Mouse (Mus musculus) kidney, adult 2 months (tissue): ENCODE results near the gene Zcchc18. TPM values are rescaled to one million over a fixed set of nuclear protein-coding genes. Genes with fewer than 3 reads are reported as not detected.
"Not testable (repeated sequence)": the region's sequence is repeated elsewhere in the genome, so short reads cannot be mapped to it uniquely, and the experiment has no call there.

Experiments used
- DNase-seq: peaks from one replicate; pipeline ENCODE4 v3.0.0; 2021
- H3K27ac ChIP-seq: fragments of 200-500 bp; 2 replicates; pipeline ENCODE4 v1.5.1; 2012; ENCODE audit warnings: low read depth, low read length, control low read depth, inconsistent platforms; ENCODE audit not compliant: insufficient read depth
- H3K27me3 ChIP-seq: fragments of 200-500 bp; replicated peaks from 2 replicates; pipeline ENCODE4 v1.6.1; 2012; ENCODE audit warnings: mild to moderate bottlenecking, moderate library complexity, low read length, inconsistent platforms; ENCODE audit not compliant: control insufficient read depth, insufficient read depth
- H3K36me3 ChIP-seq: fragments of 200-500 bp; 2 replicates; pipeline ENCODE4 v1.6.1; 2012; ENCODE audit warnings: mild to moderate bottlenecking, moderate library complexity, low read length, inconsistent platforms; ENCODE audit not compliant: control insufficient read depth, insufficient read depth
- H3K4me1 ChIP-seq: fragments of 200-500 bp; 2 replicates; pipeline ENCODE4 v1.6.1; 2011; ENCODE audit warnings: low read length; ENCODE audit not compliant: control insufficient read depth, insufficient read depth
- H3K4me3 ChIP-seq: fragments of 200-500 bp; 2 replicates; pipeline ENCODE4 v1.5.1; 2011; ENCODE audit warnings: mild to moderate bottlenecking, low read depth, low read length, control low read depth; ENCODE audit not compliant: insufficient read depth
- CTCF ChIP-seq: fragments of 200-500 bp; conservative IDR thresholded peaks from 2 replicates; pipeline ENCODE4 v1.5.1; 2011; ENCODE audit warnings: low read depth, mild to moderate bottlenecking, control low read depth, low read length, moderate library complexity, mixed read lengths; ENCODE audit not compliant: insufficient read depth, insufficient read length
- POLR2A ChIP-seq: fragments of 200-500 bp; IDR thresholded peaks from one replicate; pipeline ENCODE4 v1.6.1; 2011; ENCODE audit warnings: low read depth, low read length, control low read depth
- WGBS: fragments of 180-500 bp; shearing (Covaris S2); methylation state at CpG from one replicate; pipeline ENCODE4 v1.1.7; 2018; 5-methylcytosine and 5-hydroxymethylcytosine counted together
- polyA plus RNA-seq: library from polyadenylated mRNA; depleted of rRNA; stranded (reverse); fragments of >200 nt; gene quantifications from 2 replicates; pipeline ENCODE4 v1.2.3, GENCODE M21; 2012; rRNA removed

Gene Zcchc18
- 0.30 and 0.92 TPM in 2 replicates for polyA plus RNA-seq

DNA sequence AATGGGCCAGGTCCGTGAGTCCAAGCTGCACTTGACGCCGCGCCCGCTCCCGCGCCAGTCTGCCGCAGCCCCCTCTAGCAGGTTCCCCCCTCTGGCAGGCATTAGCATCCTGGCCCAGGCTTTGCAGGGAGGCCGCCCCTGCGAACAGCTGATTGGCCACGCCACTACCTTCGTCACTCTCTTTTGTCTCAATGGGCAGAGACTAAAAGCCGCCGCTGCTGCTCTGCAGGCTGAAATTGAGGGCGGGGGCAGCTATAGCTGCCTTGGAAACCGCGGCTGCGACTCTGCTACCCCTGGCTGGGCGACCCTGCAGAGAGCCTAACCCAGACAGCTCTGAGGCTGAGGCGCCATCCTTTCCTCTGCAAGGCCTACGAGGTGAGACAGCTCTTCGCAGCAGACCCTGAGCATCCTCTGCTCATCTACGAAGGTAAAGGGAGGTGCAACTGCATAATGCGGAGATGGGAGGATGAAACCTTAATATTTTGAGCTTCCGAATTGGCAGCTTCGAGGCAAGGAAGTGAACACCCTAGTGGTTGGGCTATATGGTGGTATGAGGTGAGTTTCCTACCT is at the start of gene Zcchc18:
Gene Zcchc18, plus strand, starts transcription at position 178 of the 570 bp plus-strand sequence.
- no peaks in the 10 kb centered on the region for H3K4me1 ChIP-seq
- WGBS: 4% methylated on average over 26 of the region's 26 CpGs
- peak; percentile 17 for DNase-seq
- H3K36me3 ChIP-seq: no peaks in the 10 kb centered on the region
- TF ChIP-seq POLR2A: no peak
- no peak for TF ChIP-seq CTCF
- H3K27ac ChIP-seq: no peak within 1 kb of the TSS
- H3K27me3 ChIP-seq: no peaks in the 10 kb centered on the region
- peak within 1 kb of the TSS; percentile 44 for H3K4me3 ChIP-seq

DNA sequence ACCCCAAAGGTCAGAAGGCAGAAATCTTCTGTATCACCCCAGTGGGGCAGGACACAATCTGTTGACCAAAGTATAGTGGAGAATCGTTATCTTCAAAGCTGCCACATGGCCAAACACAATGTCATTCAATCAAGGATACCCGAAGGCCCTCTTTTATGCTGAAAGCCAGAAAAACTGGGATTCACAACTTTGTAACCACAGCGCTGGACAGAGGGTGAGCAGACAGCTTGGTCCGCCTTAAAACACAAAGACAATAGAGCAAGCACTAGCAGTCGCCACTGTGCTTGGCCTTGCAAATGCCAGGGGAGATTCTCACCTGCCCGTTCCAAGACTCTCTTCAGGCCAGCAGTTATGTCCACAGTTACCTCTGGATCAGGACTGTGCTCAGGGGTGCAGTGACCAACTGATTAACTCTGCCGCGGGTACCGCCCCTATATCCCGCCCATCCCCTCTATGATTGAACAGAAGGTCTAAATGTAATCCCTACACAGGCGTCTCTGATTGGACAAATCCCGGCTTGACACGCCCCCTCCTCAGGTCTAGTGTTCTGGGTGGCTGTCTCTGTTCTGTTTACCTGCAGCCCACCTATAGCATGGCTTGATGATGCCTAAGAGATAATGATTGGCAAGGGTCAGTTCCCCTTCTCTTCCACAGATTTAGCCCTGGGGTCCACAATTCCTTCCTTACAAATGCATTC is 35.2 kb upstream of the Zcchc18 start:
- not testable (repeated sequence) for H3K36me3 ChIP-seq, H3K27ac ChIP-seq, H3K4me1 ChIP-seq, H3K27me3 ChIP-seq
- 0 out of 2 replicates have a peak overlapping the region, but pooled peaks have one; percentile 20 for H3K4me3 ChIP-seq
- 10% methylated on average over 13 of the region's 13 CpGs for WGBS
- DNase-seq: peak; percentile 55

DNA sequence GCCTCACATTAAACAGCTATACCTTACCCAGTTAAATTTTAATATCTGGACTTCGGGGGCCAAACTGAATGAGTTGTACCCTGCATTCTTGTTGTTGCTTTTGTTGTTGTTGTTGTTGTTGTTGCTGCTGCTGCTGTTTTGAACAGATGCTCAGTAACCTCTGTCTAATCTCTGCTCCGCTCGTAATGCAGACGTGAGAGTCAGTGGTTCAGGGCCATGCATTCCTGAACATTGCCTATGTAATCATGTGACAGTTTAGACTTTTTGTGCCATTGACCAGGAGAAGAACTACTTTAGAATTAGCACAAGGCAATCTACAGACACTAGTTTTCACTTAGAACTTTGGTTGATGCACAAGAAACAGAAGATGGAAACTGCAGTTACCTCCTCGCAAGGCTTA is 34.7 kb upstream of the Zcchc18 start:
- not testable (repeated sequence) for H3K36me3 ChIP-seq, H3K4me3 ChIP-seq
- WGBS: 43% methylated on average over 5 of the region's 5 CpGs

DNA sequence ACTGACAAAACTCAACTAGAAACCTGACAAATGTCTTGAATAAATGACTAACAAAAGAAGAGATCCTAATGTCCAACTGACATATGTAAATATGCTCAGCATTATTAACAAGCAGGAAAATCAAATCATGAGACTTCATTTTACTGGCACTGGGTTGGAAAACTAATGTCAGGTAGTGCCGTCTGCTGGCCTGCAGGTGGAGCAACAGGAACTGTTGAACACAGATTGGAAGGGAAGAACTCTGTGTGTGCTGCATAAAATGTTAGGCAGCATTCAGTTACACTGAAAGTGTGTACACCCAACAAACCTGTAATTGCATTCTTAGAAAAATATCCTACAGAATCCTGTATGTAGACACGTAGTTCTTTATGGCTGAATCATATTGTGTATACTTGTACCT is 33.3 kb upstream of the Zcchc18 start:
- peak; percentile 12 for DNase-seq
- Histone ChIP-seq H3K4me3 (no peak overlapping the region), H3K4me1 (no peaks in the 10 kb centered on the region), H3K27me3 (no peaks in the 10 kb centered on the region), H3K36me3 (no peaks in the 10 kb centered on the region), H3K27ac (no peak overlapping the region)
- TF ChIP-seq CTCF (peak; percentile 55), POLR2A (no peak)
- WGBS: 26% methylated on average over 2 of the region's 2 CpGs

More for the DNA sequence above, 34.7 kb upstream of the Zcchc18 start:
- H3K4me1 ChIP-seq, DNase-seq, H3K27me3 ChIP-seq, H3K27ac ChIP-seq: not testable (repeated sequence)

DNA sequence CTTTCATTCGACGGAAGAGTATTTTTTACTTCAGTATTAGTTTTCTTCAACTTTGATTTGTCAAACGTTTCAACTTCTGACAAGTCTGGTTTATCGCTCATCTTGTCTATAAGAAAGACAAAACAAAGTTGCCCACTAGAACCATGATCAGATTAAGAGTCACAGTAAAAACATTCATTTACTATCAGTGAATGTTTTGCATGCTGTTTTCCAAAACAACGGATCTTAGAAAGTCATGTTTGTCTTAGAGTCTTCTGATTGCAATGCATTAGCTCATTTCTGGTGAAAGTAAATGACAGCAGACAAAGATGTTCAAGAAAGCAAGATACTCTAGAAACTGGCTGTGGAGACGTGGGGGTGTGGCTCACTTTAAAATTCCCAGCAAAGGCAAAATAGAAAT is 17.6 kb upstream of the Zcchc18 start, which contains the start of gene Tmsb15b2:
Gene Tmsb15b2, minus strand, starts transcription at position 101 of the 400 bp plus-strand sequence.
- DNase-seq, H3K4me1 ChIP-seq, H3K27ac ChIP-seq, H3K27me3 ChIP-seq, H3K36me3 ChIP-seq: not testable (repeated sequence)
- H3K4me3 ChIP-seq: 0 out of 2 replicates have a peak within 1 kb of the TSS, but pooled peaks have one; percentile 62
- 92% methylated on average over 6 of the region's 6 CpGs for WGBS

DNA sequence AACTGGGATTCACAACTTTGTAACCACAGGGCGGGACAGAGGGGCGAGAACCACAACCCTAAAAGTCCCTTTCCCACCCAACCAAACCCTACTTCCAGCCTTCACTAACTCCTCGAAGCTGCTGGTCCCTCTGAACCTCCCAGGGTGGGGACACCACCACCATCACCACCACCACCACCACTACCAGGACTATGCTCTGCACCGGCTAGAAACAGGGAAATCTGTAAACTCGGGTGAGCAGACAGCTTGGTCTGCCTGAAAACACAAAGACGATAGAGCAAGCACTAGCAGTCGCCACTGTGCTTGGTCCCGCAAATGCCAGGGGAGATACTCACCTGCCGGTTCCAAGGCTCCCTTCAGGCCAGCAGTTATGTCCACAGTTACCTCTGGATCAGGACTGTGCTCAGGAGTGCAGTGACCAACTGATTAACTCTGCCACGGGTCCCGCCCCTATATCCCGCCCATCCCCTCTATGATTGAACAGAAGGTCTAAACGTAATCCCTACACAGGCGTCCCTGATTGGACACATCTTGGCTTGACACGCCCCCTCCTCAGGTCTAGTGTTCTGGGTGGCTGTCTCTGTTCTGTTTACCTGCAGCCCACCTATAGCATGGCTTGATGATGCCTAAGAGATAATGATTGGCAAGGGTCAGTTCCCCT is 16.4 kb upstream of the Zcchc18 start, which contains the start of the genes Tmsb15l and Tmsb15b1:
Gene Tmsb15l, minus strand, starts transcription at position 446 of the 661 bp plus-strand sequence.
Gene Tmsb15b1, minus strand, starts transcription at position 451 of the 661 bp plus-strand sequence.
- no peaks in the 10 kb centered on the region for H3K36me3 ChIP-seq
- H3K4me3 ChIP-seq: peak within 1 kb of the TSS; percentile 62
- TF ChIP-seq POLR2A: no peak
- no peak for TF ChIP-seq CTCF
- H3K27ac ChIP-seq: no peak within 1 kb of the TSS
- 10% methylated on average over 14 of the region's 15 CpGs for WGBS
- DNase-seq: peak; percentile 87
- no peaks in the 10 kb centered on the region for H3K4me1 ChIP-seq
- H3K27me3 ChIP-seq: no peaks in the 10 kb centered on the region

DNA sequence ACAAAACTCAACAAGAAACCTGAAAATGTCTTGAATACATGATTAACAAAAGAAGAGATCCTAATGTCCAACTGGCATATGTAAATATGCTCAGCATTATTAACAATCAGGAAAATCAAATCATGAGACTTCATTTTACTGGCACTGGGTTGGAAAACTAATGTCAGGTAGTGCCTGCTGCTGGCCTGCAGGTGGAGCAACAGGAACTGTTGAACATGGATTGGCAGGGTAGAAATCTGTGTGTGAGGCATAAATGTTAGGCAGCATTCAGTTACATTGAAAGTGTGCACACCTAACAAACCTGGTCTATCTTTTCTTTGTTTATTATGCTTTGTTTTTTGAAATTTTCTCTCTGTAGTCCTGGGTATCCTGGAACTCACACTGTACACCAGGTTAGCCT is 14.3 kb upstream of the Zcchc18 start:
- Histone ChIP-seq H3K36me3 (no peaks in the 10 kb centered on the region), H3K27ac (no peak overlapping the region), H3K4me3 (no peak overlapping the region), H3K4me1 (no peaks in the 10 kb centered on the region), H3K27me3 (no peaks in the 10 kb centered on the region)
- TF ChIP-seq POLR2A: no peak
- peak; percentile 60 for TF ChIP-seq CTCF
- peak; percentile 13 for DNase-seq
